ENCODE assay signal across 8 mouse cellular contexts in genomic region chr17:86535827-86536656, GRCm38 (mm10). TPM values are rescaled to one million over a fixed set of nuclear protein-coding genes. Genes with fewer than 3 reads are reported as not detected.
DNase-seq lines count a peak whose midpoint lies in the region; ATAC-seq and TF ChIP-seq lines count a peak whose summit lies in the region.

No protein-coding gene starts in this region.

- TF ChIP-seq CTCF in CH12.LX (conservative IDR thresholded peaks at IDR 0.05 in 1 of 2, IDR thresholded peaks at IDR 0.05 in 1 of 2; ENCODE audit: low read depth in 2 of 2, low read length in 2 of 2): peak; percentile 84 to 92
- TF ChIP-seq CTCF in heart, postnatal 0 days (IDR thresholded peaks at IDR 0.05; ENCODE audit: low read depth): peak; percentile 99
- peak; percentile 84 for TF ChIP-seq CTCF in liver, embryonic 14.5 days (IDR thresholded peaks at IDR 0.05; ENCODE audit: low read depth)

- no peak for TF ChIP-seq POLR2A in CH12.LX (IDR thresholded peaks at IDR 0.05; ENCODE audit: low read depth, low read length)

- no peaks in the 10 kb centered on the region for H3K79me2 ChIP-seq in CH12.LX (replicated peaks; ENCODE audit: control insufficient read depth, extremely low read depth, insufficient read depth, poor library complexity, severe bottlenecking)

- in situ Hi-C loops in CH12.LX (cut with MboI; ENCODE audit: low pct_ligation_motif_present, low pct_unique_long_range_greater_than_20kb, low sequenced_read_pairs): no loop called here

- DNase-seq in CH12.LX (ENCODE audit: extremely low read depth): peak; percentile 90
- DNase-seq in forebrain, embryonic 11.5 days (ENCODE audit: low spot score): peak; percentile 75
- peak; percentile 91 for DNase-seq in heart, postnatal 0 days (ENCODE audit: low spot score)
- DNase-seq in kidney, postnatal 36 days: peak; percentile 88 to 90
- DNase-seq in liver, embryonic 14.5 days (ENCODE audit: low read depth in 3 of 3, low spot score in 3 of 3): peak; percentile 42 to 58 (median 49)
- peak; percentile 56 for DNase-seq in neural tube, embryonic 11.5 days (ENCODE audit: low spot score)
- DNase-seq in testis, postnatal 10 days (ENCODE audit: low spot score): peak; percentile 84

- no peaks in the 10 kb centered on the region for H3K27me3 ChIP-seq in CH12.LX (replicated peaks)
- H3K27me3 ChIP-seq in forebrain, embryonic 11.5 days (ENCODE audit: control insufficient read depth, insufficient read depth, low read length): no peaks in the 10 kb centered on the region
- no peaks in the 10 kb centered on the region for H3K27me3 ChIP-seq in heart, postnatal 0 days (ENCODE audit: control insufficient read depth, insufficient read depth, low read length)
- H3K27me3 ChIP-seq in liver, embryonic 14.5 days (ENCODE audit: control insufficient read depth, insufficient read depth, low read length): no peaks in the 10 kb centered on the region
- H3K27me3 ChIP-seq in neural tube, embryonic 11.5 days (ENCODE audit: control insufficient read depth, insufficient read depth, low read length): no peaks in the 10 kb centered on the region

- peaks cover 0 to 29% of the 10 kb centered on the region in 2 experiments; a peak in 2 of 4 replicates for H3K4me1 ChIP-seq in CH12.LX (ENCODE audit: control insufficient read depth in 1 of 2, insufficient read depth in 2 of 2)
- peaks cover 18% of the 10 kb centered on the region for H3K4me1 ChIP-seq in brown adipose tissue, adult 24 weeks (ENCODE audit: control insufficient read depth, insufficient read depth, insufficient read length, low read length)
- H3K4me1 ChIP-seq in forebrain, embryonic 11.5 days (replicated peaks; ENCODE audit: control insufficient read depth, insufficient read depth, low read length): peaks cover 4% of the 10 kb centered on the region; the same call in 1 of the 2 replicates
- H3K4me1 ChIP-seq in heart, postnatal 0 days (ENCODE audit: control insufficient read depth, insufficient read depth): peaks cover 23% of the 10 kb centered on the region
- H3K4me1 ChIP-seq in liver, embryonic 14.5 days (replicated peaks; ENCODE audit: control insufficient read depth in 2 of 2, insufficient read depth in 2 of 2, low read length in 1 of 2): 0 out of 4 replicates have a peak, but pooled peaks cover 0 to 3% of the 10 kb centered on the region in 2 experiments
- no peaks in the 10 kb centered on the region for H3K4me1 ChIP-seq in neural tube, embryonic 11.5 days (ENCODE audit: control insufficient read depth, insufficient read depth, low read length)

- dilution Hi-C loops in CH12.LX (cut with MboI; ENCODE audit: extremely low pct_ligation_motif_present, extremely low pct_unique_long_range_greater_than_20kb, low sequenced_read_pairs): no loop called here

- H3K4me2 ChIP-seq in CH12.LX (ENCODE audit: insufficient read depth, low read depth, poor library complexity, severe bottlenecking): peak overlapping the region; percentile 10; the same call in 1 of the 2 replicates
- peak overlapping the region; percentile 18; the same call in 1 of the 2 replicates for H3K4me2 ChIP-seq in forebrain, embryonic 11.5 days (ENCODE audit: low read depth, low read length, severe bottlenecking)
- H3K4me2 ChIP-seq in heart, postnatal 0 days (ENCODE audit: low read depth, low read length): peak overlapping the region; percentile 65
- H3K4me2 ChIP-seq in liver, embryonic 14.5 days (ENCODE audit: low read depth): peak overlapping the region; percentile 48
- 0 out of 2 replicates have a peak overlapping the region, but pooled peaks have one; percentile 2 for H3K4me2 ChIP-seq in neural tube, embryonic 11.5 days (ENCODE audit: low read depth)

- no peak overlapping the region; the same call in 1 of the 2 replicates for H3K9ac ChIP-seq in CH12.LX (ENCODE audit: insufficient read depth, low read depth)
- H3K9ac ChIP-seq in forebrain, embryonic 11.5 days (ENCODE audit: low read length): no peak overlapping the region
- peak overlapping the region; percentile 45 for H3K9ac ChIP-seq in heart, postnatal 0 days (replicated peaks; ENCODE audit: low read depth, low read length)
- H3K9ac ChIP-seq in liver, embryonic 14.5 days (replicated peaks): no peak overlapping the region
- no peak overlapping the region for H3K9ac ChIP-seq in neural tube, embryonic 11.5 days (ENCODE audit: low read length)

- 50% methylated on average over 22 of the region's 22 CpGs for WGBS in forebrain, embryonic 11.5 days
- 8% methylated on average over 22 of the region's 22 CpGs for WGBS in heart, postnatal 0 days
- WGBS in liver, embryonic 14.5 days (ENCODE audit: insufficient replicate concordance): 30% methylated on average over 22 of the region's 22 CpGs
- WGBS in neural tube, embryonic 11.5 days: 49% methylated on average over 22 of the region's 22 CpGs

- peak; percentile 51; the same call in 1 of the 2 replicates for ATAC-seq in forebrain, embryonic 11.5 days (replicated peaks; ENCODE audit: low FRiP score)
- peak; percentile 63 for ATAC-seq in heart, postnatal 0 days (ENCODE audit: insufficient read depth, low read depth)
- peak; percentile 56; the same call in 1 of the 2 replicates for ATAC-seq in liver, embryonic 14.5 days (ENCODE audit: insufficient read depth)
- no peak for ATAC-seq in neural tube, embryonic 11.5 days (ENCODE audit: insufficient read depth, low FRiP score, low TSS enrichment)

- no peaks in the 10 kb centered on the region for H3K9me3 ChIP-seq in CH12.LX (replicated peaks; ENCODE audit: low read length)
- no peaks in the 10 kb centered on the region for H3K9me3 ChIP-seq in forebrain, embryonic 11.5 days (ENCODE audit: control insufficient read depth, low read length)
- no peaks in the 10 kb centered on the region for H3K9me3 ChIP-seq in heart, postnatal 0 days (replicated peaks; ENCODE audit: control insufficient read depth, low read length)
- H3K9me3 ChIP-seq in liver, embryonic 14.5 days (ENCODE audit: control insufficient read depth, low read length): no peaks in the 10 kb centered on the region
- H3K9me3 ChIP-seq in neural tube, embryonic 11.5 days (ENCODE audit: control insufficient read depth, low read length): no peaks in the 10 kb centered on the region

- no peak overlapping the region for H3K27ac ChIP-seq in CH12.LX (ENCODE audit: insufficient read depth, low read depth)
- peak overlapping the region; percentile 75 for H3K27ac ChIP-seq in brown adipose tissue, adult 24 weeks (replicated peaks; ENCODE audit: low read depth, low read length)
- no peak overlapping the region for H3K27ac ChIP-seq in forebrain, embryonic 11.5 days (ENCODE audit: low read depth, low read length)
- peak overlapping the region; percentile 77 for H3K27ac ChIP-seq in heart, postnatal 0 days (ENCODE audit: low read depth)
- H3K27ac ChIP-seq in liver, embryonic 14.5 days: no peak overlapping the region
- H3K27ac ChIP-seq in neural tube, embryonic 11.5 days (ENCODE audit: low read depth, low read length): no peak overlapping the region

- H3K4me3 ChIP-seq in CH12.LX (replicated peaks in 1 of 3; ENCODE audit: low read depth in 2 of 3, low read length in 2 of 3, poor library complexity in 1 of 3): no peak overlapping the region
- peak overlapping the region; percentile 24 for H3K4me3 ChIP-seq in brown adipose tissue, adult 24 weeks (ENCODE audit: insufficient read depth, low read depth, low read length)
- no peak overlapping the region for H3K4me3 ChIP-seq in forebrain, embryonic 11.5 days (ENCODE audit: low read depth, low read length)
- H3K4me3 ChIP-seq in heart, postnatal 0 days (ENCODE audit: low read depth, low read length): peak overlapping the region; percentile 41
- no peak overlapping the region for H3K4me3 ChIP-seq in liver, embryonic 14.5 days (ENCODE audit: insufficient read depth in 1 of 2, low read depth in 2 of 2, low read length in 2 of 2)
- H3K4me3 ChIP-seq in neural tube, embryonic 11.5 days (ENCODE audit: low read depth, low read length): no peak overlapping the region

- peak; percentile 92 for TF ChIP-seq RAD21 in CH12.LX (IDR thresholded peaks at IDR 0.05; ENCODE audit: low read depth, low read length)

- no peak for TF ChIP-seq EP300 in CH12.LX (IDR thresholded peaks at IDR 0.05; ENCODE audit: low read length)
- TF ChIP-seq EP300 in heart, postnatal 0 days (IDR thresholded peaks at IDR 0.05; ENCODE audit: low read depth): no peak
- no peak for TF ChIP-seq EP300 in liver, embryonic 14.5 days (IDR thresholded peaks at IDR 0.05; ENCODE audit: low read depth)

- peaks cover 2 to 34% of the 10 kb centered on the region in 2 experiments for H3K36me3 ChIP-seq in CH12.LX (replicated peaks in 1 of 2; ENCODE audit: control insufficient read depth in 1 of 2, insufficient read depth in 1 of 2, low read length in 1 of 2)
- H3K36me3 ChIP-seq in forebrain, embryonic 11.5 days (ENCODE audit: control insufficient read depth, insufficient read depth, low read length): no peaks in the 10 kb centered on the region
- no peaks in the 10 kb centered on the region for H3K36me3 ChIP-seq in heart, postnatal 0 days (replicated peaks; ENCODE audit: control insufficient read depth, insufficient read depth, low read length)
- H3K36me3 ChIP-seq in liver, embryonic 14.5 days (replicated peaks; ENCODE audit: control insufficient read depth, insufficient read depth, low read depth): no peaks in the 10 kb centered on the region
- H3K36me3 ChIP-seq in neural tube, embryonic 11.5 days (ENCODE audit: control insufficient read depth, insufficient read depth, low read length): no peaks in the 10 kb centered on the region

TF ChIP-seq in CH12.LX, 34 proteins besides CTCF, POLR2A, EP300 and RAD21 (continues in another document):
- peak; percentile 60; the same call in 1 of the 2 replicates for TF ChIP-seq JUND (conservative IDR thresholded peaks at IDR 0.05; ENCODE audit: low read depth, low read length)
- no peak for TF ChIP-seq TBP (conservative IDR thresholded peaks at IDR 0.05; ENCODE audit: low read depth, low read length)
- TF ChIP-seq PAX5 (IDR thresholded peaks at IDR 0.05; ENCODE audit: low read length): no peak
- TF ChIP-seq ZC3H11A (IDR thresholded peaks at IDR 0.05; ENCODE audit: low read depth, low read length): peak; percentile 68
- TF ChIP-seq NELFE (IDR thresholded peaks at IDR 0.05; ENCODE audit: low read depth, low read length): 0 out of 2 replicates have a peak, but pooled peaks have one; percentile 31
- TF ChIP-seq SMC3 (IDR thresholded peaks at IDR 0.05; ENCODE audit: low read depth, low read length): peak; percentile 93

RNA-seq across cellular contexts. Expression of gene Gm10309, which starts 31.0 kb away (rescaled TPM):
- total RNA-seq in CH12.LX (2012; rRNA removed) (0.17 and 0.25 TPM in 2 replicates), CH12.LX (2014; rRNA removed) (not detected in 2 replicates)
- polyA plus RNA-seq in CH12.LX (2012; ENCODE audit: insufficient read length, low read depth): 0.20 and 0.53 TPM in 2 replicates
- polyA plus RNA-seq in brown adipose tissue, adult 24 weeks (2012; ENCODE audit: insufficient read depth, insufficient read length, missing spikeins): not detected in 2 replicates
- 0.13 and 0.24 TPM in 2 replicates for polyA plus RNA-seq in forebrain, embryonic 11.5 days (2014; fragmentation: Nextera tagmentation; extraction: Ambion mirVana)
- total RNA-seq in heart, postnatal 0 days (2014; rRNA removed; ENCODE audit: low replicate concordance): not detected in 2 replicates
- polyA plus RNA-seq in heart, postnatal 0 days (2015; fragmentation: Nextera tagmentation; extraction: Ambion mirVana): 0.10 and 0.12 TPM in 2 replicates
- not detected in 2 replicates for polyA plus RNA-seq in liver, embryonic 14.5 days (2012; rRNA removed)
- polyA plus RNA-seq in liver, embryonic 14.5 days (2014; fragmentation: Nextera tagmentation; extraction: Ambion mirVana): 0.06 TPM in 1 of 2 replicates, not detected in the other
- polyA plus RNA-seq in neural tube, embryonic 11.5 days (2014; fragmentation: Nextera tagmentation; extraction: Ambion mirVana): 0.23 TPM in 1 of 2 replicates, not detected in the other

Comparison
In these comparisons a context has a peak if more than half of its experiments do, and no peak if none do; other contexts are left out.
1. H3K27ac ChIP-seq: peak in brown adipose tissue, adult 24 weeks (single experiment) and heart, postnatal 0 days (single experiment); none in CH12.LX (single experiment), forebrain, embryonic 11.5 days (single experiment), liver, embryonic 14.5 days (single experiment) and neural tube, embryonic 11.5 days (single experiment).
2. H3K4me2 ChIP-seq: peak in every context shown above with its lines; median percentile 65 in heart, postnatal 0 days; 48 in liver, embryonic 14.5 days; 18 in forebrain, embryonic 11.5 days; 10 in CH12.LX; 2 in neural tube, embryonic 11.5 days.
3. H3K4me3 ChIP-seq: peak in brown adipose tissue, adult 24 weeks (single experiment) and heart, postnatal 0 days (single experiment); none in CH12.LX (0 of 3), forebrain, embryonic 11.5 days (single experiment), liver, embryonic 14.5 days (0 of 2) and neural tube, embryonic 11.5 days (single experiment).
4. Peak in every context shown above with its lines, with median percentiles within 50 percentile points of each other: DNase-seq and CTCF ChIP-seq.